Mouse (Mus musculus) myocyte (in vitro differentiated cells): ENCODE measurements around the gene Ly75. TPM values are rescaled to one million over a fixed set of nuclear protein-coding genes. Genes with fewer than 3 reads are reported as not detected.

Source experiments
- H3K27me3 ChIP-seq: one replicate; pipeline ENCODE4 v1.6.1; 2011; ENCODE audit not compliant: control insufficient read depth, insufficient read depth, insufficient read length
- H3K36me3 ChIP-seq: one replicate; pipeline ENCODE4 v1.6.1; 2011; ENCODE audit not compliant: control insufficient read depth, insufficient read depth
- H3K4me2 ChIP-seq: one replicate; pipeline ENCODE4 v1.6.1; 2011; ENCODE audit warnings: low read depth, control low read depth
- H3K4me3 ChIP-seq: one replicate; pipeline ENCODE4 v1.5.1; 2011; ENCODE audit warnings: mild to moderate bottlenecking, control low read depth, moderate library complexity
- H3K79me2 ChIP-seq: one replicate; pipeline ENCODE4 v1.6.1; 2011; ENCODE audit not compliant: control insufficient read depth, insufficient read depth
- H3ac ChIP-seq: one replicate; pipeline ENCODE4 v1.6.1; 2011; ENCODE audit not compliant: control insufficient read depth, insufficient read length
- CEBPB ChIP-seq: IDR thresholded peaks from 2 replicates; pipeline ENCODE4 v1.6.1; 2011; ENCODE audit warnings: mild to moderate bottlenecking, moderate library complexity; ENCODE audit not compliant: poor library complexity, insufficient read depth, severe bottlenecking
- E2F4 ChIP-seq: IDR thresholded peaks from one replicate; pipeline ENCODE4 v1.6.1; 2011; ENCODE audit warnings: mild to moderate bottlenecking, control low read depth, moderate library complexity; ENCODE audit not compliant: insufficient read depth
- MAX ChIP-seq: IDR thresholded peaks from one replicate; pipeline ENCODE4 v1.6.1; 2011; ENCODE audit warnings: low read depth, mild to moderate bottlenecking, control low read depth
- MYOD1 ChIP-seq, 3 experiments: IDR thresholded peaks; one replicate each; pipeline ENCODE4 v1.6.1; 2011; ENCODE audit warnings: control low read depth in 2 of 3, low read depth in 2 of 3, mild to moderate bottlenecking in 2 of 3, moderate library complexity in 1 of 3; ENCODE audit not compliant: insufficient read length in 2 of 3, control insufficient read depth in 1 of 3
- MYOG ChIP-seq, 3 experiments: IDR thresholded peaks; one replicate each; pipeline ENCODE4 v1.6.1; 2011; ENCODE audit warnings: control low read depth in 2 of 3, low read depth in 2 of 3, mild to moderate bottlenecking in 2 of 3; ENCODE audit not compliant: insufficient read length in 2 of 3, control insufficient read depth in 1 of 3, insufficient read depth in 1 of 3
- POLR2A ChIP-seq: IDR thresholded peaks from one replicate; pipeline ENCODE4 v1.6.1; 2011; ENCODE audit warnings: low read depth, mild to moderate bottlenecking, control low read depth, moderate library complexity; ENCODE audit not compliant: insufficient read length
- POLR2AphosphoS2 ChIP-seq: IDR thresholded peaks from one replicate; pipeline ENCODE4 v1.6.1; 2011; ENCODE audit warnings: low read depth, control low read depth; ENCODE audit not compliant: insufficient read length
- REST ChIP-seq: IDR thresholded peaks from one replicate; pipeline ENCODE4 v1.6.1; 2011; ENCODE audit warnings: mild to moderate bottlenecking, control low read depth, moderate library complexity; ENCODE audit not compliant: insufficient read depth, insufficient read length
- SRF ChIP-seq: IDR thresholded peaks from one replicate; pipeline ENCODE4 v1.6.1; 2011; ENCODE audit warnings: low read depth; ENCODE audit not compliant: control insufficient read depth, insufficient read length
- TCF12 ChIP-seq: IDR thresholded peaks from one replicate; pipeline ENCODE4 v1.6.1; 2011; ENCODE audit warnings: mild to moderate bottlenecking, control low read depth; ENCODE audit not compliant: poor library complexity, insufficient read depth, severe bottlenecking
- TCF3 ChIP-seq: IDR thresholded peaks from one replicate; pipeline ENCODE4 v1.6.1; 2011; ENCODE audit warnings: low read depth, control low read depth; ENCODE audit not compliant: insufficient read length
- USF1 ChIP-seq: IDR thresholded peaks from one replicate; pipeline ENCODE4 v1.6.1; 2011; ENCODE audit warnings: low read depth, mild to moderate bottlenecking, control low read depth, moderate library complexity
- polyA plus RNA-seq: library from polyadenylated mRNA; unstranded; fragments of >200 nt; fragmentation: generic; extraction: Trizol; gene quantifications from one replicate; pipeline ENCODE4 v1.2.1, GENCODE M21; 2012; ENCODE audit warnings: missing spikeins

Ly75 gene
- polyA plus RNA-seq, 1 experiment = 2.3 TPM

DNA sequence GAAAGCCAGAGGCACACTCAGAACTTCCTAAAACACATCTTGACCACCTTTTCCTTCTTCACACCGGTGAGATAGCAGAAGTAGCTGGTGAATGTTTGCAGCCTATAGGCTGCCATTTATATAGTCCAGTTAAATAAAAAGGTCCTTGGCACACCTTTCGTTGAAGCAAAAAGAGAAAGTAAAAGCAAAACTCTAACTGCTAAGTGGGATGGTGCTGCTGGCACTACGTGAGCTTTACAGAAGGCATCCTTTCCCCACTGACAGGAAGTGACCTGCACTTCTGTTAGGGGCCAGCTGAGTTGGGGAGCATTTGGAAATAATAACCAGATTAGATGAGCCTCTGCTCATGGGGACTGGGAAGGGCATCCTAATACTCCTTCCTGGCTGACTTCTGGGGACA, 757 bp downstream of the Ly75 start:
- H3K36me3 ChIP-seq = no peaks in the 10 kb centered on the region
- peak overlapping the region; percentile 98 for H3K4me2 ChIP-seq
- peak overlapping the region; percentile 46 for H3K4me3 ChIP-seq
- no peak for TF ChIP-seq CEBPB
- no peak for TF ChIP-seq MAX
- TF ChIP-seq POLR2AphosphoS2 = no peak
- TF ChIP-seq USF1 = no peak
- TF ChIP-seq REST = no peak
- TF ChIP-seq TCF12 = no peak
- TF ChIP-seq TCF3 = no peak
- no peak for TF ChIP-seq MYOG (IDR thresholded peaks at IDR 0.05; ENCODE audit: control insufficient read depth in 1 of 3, insufficient read depth in 1 of 3, insufficient read length in 2 of 3, low read depth in 2 of 3)
- no peak for TF ChIP-seq MYOD1 (IDR thresholded peaks at IDR 0.05; ENCODE audit: control insufficient read depth in 1 of 3, insufficient read length in 2 of 3, low read depth in 2 of 3)
- TF ChIP-seq E2F4 = no peak
- no peak overlapping the region for H3ac ChIP-seq
- no peaks in the 10 kb centered on the region for H3K79me2 ChIP-seq
- no peaks in the 10 kb centered on the region for H3K27me3 ChIP-seq

DNA sequence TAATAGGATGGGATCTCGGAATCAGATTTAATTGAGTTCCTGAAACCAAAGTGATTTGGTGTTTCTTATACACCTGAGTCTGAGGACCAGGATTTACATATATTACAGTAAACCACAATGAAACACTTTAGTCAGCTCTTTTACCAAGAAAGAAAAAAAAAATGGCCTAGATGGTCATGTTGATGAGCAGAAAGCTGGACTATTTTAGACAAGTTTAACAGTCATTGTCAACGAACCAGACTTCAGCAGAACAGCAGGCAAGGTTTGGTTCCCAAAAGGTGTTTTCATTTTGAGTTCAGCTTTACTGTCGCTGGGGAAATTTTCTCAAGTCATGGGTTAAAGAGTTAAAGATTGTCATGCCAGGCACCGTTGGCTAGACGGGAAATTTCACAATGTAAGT, 5.8 kb downstream of the Ly75 start:
- H3K36me3 ChIP-seq = no peaks in the 10 kb centered on the region
- H3ac ChIP-seq = no peak overlapping the region
- no peaks in the 10 kb centered on the region for H3K27me3 ChIP-seq
- TF ChIP-seq TCF3 (no peak), USF1 (no peak), POLR2A (no peak), E2F4 (no peak), POLR2AphosphoS2 (no peak), TCF12 (no peak), SRF (no peak), REST (no peak), MYOD1 (IDR thresholded peaks at IDR 0.05; ENCODE audit: control insufficient read depth in 1 of 3, insufficient read length in 2 of 3, low read depth in 2 of 3) (no peak), MYOG (IDR thresholded peaks at IDR 0.05; ENCODE audit: control insufficient read depth in 1 of 3, insufficient read depth in 1 of 3, insufficient read length in 2 of 3, low read depth in 2 of 3) (no peak), CEBPB (no peak), MAX (no peak)
- no peak overlapping the region for H3K4me2 ChIP-seq
- no peak overlapping the region for H3K4me3 ChIP-seq
- no peaks in the 10 kb centered on the region for H3K79me2 ChIP-seq

- no peak overlapping the region for H3K4me3 ChIP-seq
- H3K27me3 ChIP-seq = no peaks in the 10 kb centered on the region
- H3ac ChIP-seq = no peak overlapping the region
- no peaks in the 10 kb centered on the region for H3K79me2 ChIP-seq
- TF ChIP-seq POLR2AphosphoS2 (no peak), TCF3 (no peak)
- no peaks in the 10 kb centered on the region for H3K36me3 ChIP-seq
- H3K4me2 ChIP-seq = no peak overlapping the region
Observed at GRCm38 (mm10) chr2:60375608-60376107, 7.4 kb downstream of the Ly75 start.

GRCm38 (mm10) chr2:60375126-60375525, 8.0 kb downstream of the Ly75 start:
- H3K4me3 ChIP-seq = no peak overlapping the region
- H3K4me2 ChIP-seq = no peak overlapping the region
- no peaks in the 10 kb centered on the region for H3K36me3 ChIP-seq
- no peaks in the 10 kb centered on the region for H3K79me2 ChIP-seq
- no peak overlapping the region for H3ac ChIP-seq
- TF ChIP-seq POLR2A (no peak), SRF (no peak), TCF12 (no peak), TCF3 (no peak), REST (no peak), MYOG (IDR thresholded peaks at IDR 0.05; ENCODE audit: control insufficient read depth in 1 of 3, insufficient read depth in 1 of 3, insufficient read length in 2 of 3, low read depth in 2 of 3) (no peak), POLR2AphosphoS2 (no peak), USF1 (no peak), MAX (no peak), MYOD1 (IDR thresholded peaks at IDR 0.05; ENCODE audit: control insufficient read depth in 1 of 3, insufficient read length in 2 of 3, low read depth in 2 of 3) (no peak), E2F4 (no peak), CEBPB (no peak)
- no peaks in the 10 kb centered on the region for H3K27me3 ChIP-seq

DNA sequence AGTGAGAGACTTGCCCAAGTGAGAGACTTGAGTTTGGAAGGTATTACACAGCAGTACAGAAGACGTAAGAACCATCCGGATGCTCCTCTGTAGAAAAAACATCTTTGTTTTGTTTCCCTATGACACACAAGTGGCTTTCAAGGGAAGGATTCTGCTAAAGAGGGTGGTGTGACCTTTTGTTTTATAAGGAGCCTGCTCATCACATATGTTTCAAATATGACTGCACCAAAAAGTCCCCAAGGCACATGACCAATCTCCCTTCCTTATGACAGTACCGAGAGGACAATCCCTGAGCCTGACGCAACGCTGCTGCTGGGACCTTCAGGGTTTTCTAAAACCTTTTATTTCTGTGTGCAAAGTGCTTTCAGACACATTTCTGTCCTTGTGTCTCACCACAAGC, 12.9 kb downstream of the Ly75 start:
- H3K79me2 ChIP-seq = no peaks in the 10 kb centered on the region
- H3ac ChIP-seq = no peak overlapping the region
- no peak overlapping the region for H3K4me2 ChIP-seq
- no peak overlapping the region for H3K4me3 ChIP-seq
- peaks cover 2% of the 10 kb centered on the region for H3K36me3 ChIP-seq
- no peaks in the 10 kb centered on the region for H3K27me3 ChIP-seq
- no peak for TF ChIP-seq POLR2A
- no peak for TF ChIP-seq MAX
- TF ChIP-seq SRF = no peak
- TF ChIP-seq POLR2AphosphoS2 = no peak
- no peak for TF ChIP-seq MYOG (IDR thresholded peaks at IDR 0.05; ENCODE audit: control insufficient read depth in 1 of 3, insufficient read depth in 1 of 3, insufficient read length in 2 of 3, low read depth in 2 of 3)
- TF ChIP-seq MYOD1 (IDR thresholded peaks at IDR 0.05; ENCODE audit: control insufficient read depth in 1 of 3, insufficient read length in 2 of 3, low read depth in 2 of 3) = no peak
- no peak for TF ChIP-seq TCF3
